Mouse (Mus musculus) cortical plate, adult 2 months (tissue): ENCODE data around the gene Pard3b.
A peak's percentile ranks its signal among the peaks of the same experiment; 100 is the strongest.

Experiments
- CTCF ChIP-seq: fragments of 200-500 bp; IDR thresholded peaks from 2 replicates; pipeline ENCODE4 v1.5.1; 2011; ENCODE audit warnings: mild to moderate bottlenecking, control low read depth, low read length; ENCODE audit not compliant: insufficient read depth; ENCODE audit errors: extremely low read depth
- POLR2A ChIP-seq: fragments of 200-500 bp; IDR thresholded peaks from 2 replicates; pipeline ENCODE4 v1.6.1; 2011; ENCODE audit warnings: mild to moderate bottlenecking, low read length, control low read depth; ENCODE audit not compliant: insufficient read depth; ENCODE audit errors: extremely low read depth

GRCm38 (mm10) chr1:61771213-61771612, 132.6 kb downstream of the Pard3b start:
- TF ChIP-seq CTCF (peak; percentile 84), POLR2A (no peak)
